Mouse (Mus musculus) embryonic facial prominence, embryonic 11.5 days (tissue): ENCODE results near the gene Synj2. TPM values are rescaled to one million over a fixed set of nuclear protein-coding genes. Genes with fewer than 3 reads are reported as not detected.

ENCODE experiments used
- ATAC-seq: fragments of 200-750 bp; cut with Nextera tagmentation; replicated peaks from 2 replicates; pipeline ENCODE4 v1.8.0; 2017; ENCODE audit warnings: low read depth; ENCODE audit not compliant: insufficient number of reproducible peaks, low FRiP score, low TSS enrichment
- DNase-seq: peaks from one replicate; pipeline ENCODE4 v3.0.0-alpha.2; 2015; ENCODE audit warnings: low spot score
- H3K27ac ChIP-seq: fragments of 300-500 bp; sonication (generic); replicated peaks from 2 replicates; pipeline ENCODE4 v1.5.1; 2014; ENCODE audit warnings: mild to moderate bottlenecking, low read depth, low read length, control low read depth
- H3K27me3 ChIP-seq: fragments of 300-500 bp; sonication (generic); 2 replicates; pipeline ENCODE4 v1.6.1; 2014; ENCODE audit warnings: mild to moderate bottlenecking, low read length, moderate library complexity, mixed read lengths; ENCODE audit not compliant: control insufficient read depth, insufficient read depth
- H3K36me3 ChIP-seq: fragments of 300-500 bp; sonication (generic); replicated peaks from 2 replicates; pipeline ENCODE4 v1.6.1; 2014; ENCODE audit warnings: low read depth, mild to moderate bottlenecking, low read length, moderate library complexity, mixed read lengths; ENCODE audit not compliant: control insufficient read depth, insufficient read depth
- H3K4me1 ChIP-seq: fragments of 300-500 bp; sonication (generic); 2 replicates; pipeline ENCODE4 v1.6.1; 2014; ENCODE audit warnings: low read length, mixed read lengths; ENCODE audit not compliant: control insufficient read depth, insufficient read depth
- H3K4me2 ChIP-seq: fragments of 300-500 bp; sonication (generic); 2 replicates; pipeline ENCODE4 v1.6.1; 2014; ENCODE audit warnings: low read depth, mild to moderate bottlenecking, control low read depth, low read length, moderate library complexity
- H3K4me3 ChIP-seq: fragments of 300-500 bp; sonication (generic); 2 replicates; pipeline ENCODE4 v1.5.1; 2014; ENCODE audit warnings: low read depth, low read length, control low read depth
- H3K9ac ChIP-seq: fragments of 300-500 bp; sonication (generic); replicated peaks from 2 replicates; pipeline ENCODE4 v1.6.1; 2014; ENCODE audit warnings: mild to moderate bottlenecking, control low read depth, low read length
- H3K9me3 ChIP-seq: fragments of 300-500 bp; sonication (generic); replicated peaks from 2 replicates; pipeline ENCODE4 v1.6.1; 2016; ENCODE audit warnings: mild to moderate bottlenecking, low read length, inconsistent platforms, mixed read lengths; ENCODE audit not compliant: control insufficient read depth
- WGBS: fragments of 180-500 bp; shearing (Covaris S2); extraction: QIAGEN DNeasy Blood & Tissue Kit; methylation state at CpG from one replicate; pipeline ENCODE4 v1.1.7; 2014; 5-methylcytosine and 5-hydroxymethylcytosine counted together
- polyA plus RNA-seq: library from polyadenylated mRNA; unstranded; fragments of >200 nt; fragmentation: Nextera tagmentation; extraction: Ambion mirVana; gene quantifications from 2 replicates; pipeline ENCODE4 v1.2.1, GENCODE M21; 2014

The Synj2 gene
- polyA plus RNA-seq, 1 experiment from 2014 or later, result 2.0 TPM

GRCm38 (mm10) chr17:6000864-6001319, 59.8 kb downstream of the Synj2 start:
- 87% methylated on average over 8 of the region's 8 CpGs for WGBS
- no peaks in the 10 kb centered on the region for H3K27me3 ChIP-seq
- H3K4me3 ChIP-seq, result no peak overlapping the region
- no peak for ATAC-seq
- no peak for DNase-seq
- no peaks in the 10 kb centered on the region for H3K4me1 ChIP-seq
- H3K27ac ChIP-seq, result no peak overlapping the region
- H3K9me3 ChIP-seq, result no peaks in the 10 kb centered on the region
- no peak overlapping the region for H3K4me2 ChIP-seq
- H3K9ac ChIP-seq, result no peak overlapping the region
- H3K36me3 ChIP-seq, result no peaks in the 10 kb centered on the region

DNA sequence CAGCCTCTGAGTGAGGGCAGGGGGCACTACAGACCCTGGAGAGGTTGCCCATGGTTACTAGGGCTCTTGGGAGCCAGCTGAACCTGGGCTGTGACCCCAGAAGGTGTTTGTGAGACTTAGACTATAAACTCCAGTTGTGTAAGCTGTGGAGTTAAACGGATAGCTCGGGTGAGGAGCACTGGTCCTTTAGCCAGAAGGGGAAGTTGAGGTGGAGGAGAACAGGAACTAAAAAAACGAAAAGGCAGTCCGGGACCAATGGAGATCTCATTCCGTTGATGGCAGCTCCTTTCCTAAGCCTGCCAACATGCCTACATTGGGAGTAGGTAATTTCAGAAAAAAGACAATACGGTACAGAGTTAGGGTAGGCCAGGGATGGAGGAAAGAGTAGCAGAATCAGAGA, 60.3 kb downstream of the Synj2 start:
- ATAC-seq (no peak), DNase-seq (no peak)
- WGBS, result 85% methylated on average over 6 of the region's 6 CpGs
- no peaks in the 10 kb centered on the region for H3K27me3 ChIP-seq
- no peaks in the 10 kb centered on the region for H3K9me3 ChIP-seq
- H3K4me1 ChIP-seq, result no peaks in the 10 kb centered on the region
- H3K4me3 ChIP-seq, result no peak overlapping the region
- no peak overlapping the region for H3K27ac ChIP-seq
- H3K9ac ChIP-seq, result no peak overlapping the region
- no peaks in the 10 kb centered on the region for H3K36me3 ChIP-seq
- H3K4me2 ChIP-seq, result no peak overlapping the region

DNA sequence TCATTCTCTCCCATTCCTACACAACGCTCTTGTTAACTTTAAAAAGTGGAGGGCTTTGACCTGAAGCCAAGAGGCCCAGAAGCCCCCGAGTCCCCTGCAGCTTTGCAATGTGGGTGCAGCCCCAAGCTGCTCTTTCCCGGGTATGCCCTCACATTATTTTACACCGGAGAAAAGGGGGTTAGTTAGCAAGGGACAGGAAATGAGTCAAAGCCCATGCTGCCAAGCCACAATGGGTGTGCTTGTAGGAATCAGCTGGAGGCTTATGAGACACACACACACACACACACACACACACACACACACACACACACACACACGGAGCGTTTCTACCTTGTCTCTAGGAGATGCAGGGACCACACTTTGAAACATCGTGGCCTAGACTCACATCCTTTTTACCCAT, 60.8 kb downstream of the Synj2 start:
- no peak overlapping the region for H3K4me2 ChIP-seq
- H3K27me3 ChIP-seq, result no peaks in the 10 kb centered on the region
- H3K27ac ChIP-seq, result no peak overlapping the region
- WGBS, result 79% methylated on average over 7 of the region's 7 CpGs
- H3K9me3 ChIP-seq, result no peaks in the 10 kb centered on the region
- ATAC-seq (no peak), DNase-seq (no peak)
- no peak overlapping the region for H3K4me3 ChIP-seq
- H3K9ac ChIP-seq, result no peak overlapping the region
- no peaks in the 10 kb centered on the region for H3K36me3 ChIP-seq
- H3K4me1 ChIP-seq, result no peaks in the 10 kb centered on the region

- H3K4me1 ChIP-seq, result no peaks in the 10 kb centered on the region
- DNase-seq (no peak), ATAC-seq (no peak)
- 89% methylated on average over 6 of the region's 6 CpGs for WGBS
- H3K9ac ChIP-seq, result no peak overlapping the region
- no peaks in the 10 kb centered on the region for H3K27me3 ChIP-seq
- H3K4me2 ChIP-seq, result no peak overlapping the region
- H3K36me3 ChIP-seq, result no peaks in the 10 kb centered on the region
- H3K4me3 ChIP-seq, result no peak overlapping the region
- H3K27ac ChIP-seq, result no peak overlapping the region
- no peaks in the 10 kb centered on the region for H3K9me3 ChIP-seq
Measured at GRCm38 (mm10) chr17:6002563-6002962, 61.5 kb downstream of the Synj2 start.

DNA sequence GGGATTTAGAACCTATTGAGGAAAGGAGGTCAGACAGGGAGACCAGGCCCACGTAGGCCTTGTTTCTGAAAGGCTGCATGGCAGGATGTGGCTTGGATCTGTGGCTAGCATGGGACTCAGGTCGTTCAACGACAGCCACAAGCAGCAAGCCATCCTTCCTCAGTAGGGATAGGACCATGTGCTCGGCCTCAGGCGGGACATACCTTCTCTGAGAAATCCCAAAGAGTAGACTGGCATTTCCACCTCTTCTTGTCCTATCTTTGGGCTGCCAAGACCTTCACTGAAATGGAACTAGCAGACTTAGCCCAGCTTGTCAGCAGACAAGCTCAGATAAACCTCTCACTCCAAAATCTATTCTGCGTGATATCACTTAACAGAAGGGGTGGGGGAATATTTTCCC, 62.6 kb downstream of the Synj2 start:
- Histone ChIP-seq H3K27me3 (no peaks in the 10 kb centered on the region), H3K4me3 (no peak overlapping the region), H3K4me2 (no peak overlapping the region), H3K9ac (no peak overlapping the region), H3K4me1 (no peaks in the 10 kb centered on the region), H3K27ac (no peak overlapping the region), H3K9me3 (no peaks in the 10 kb centered on the region), H3K36me3 (no peaks in the 10 kb centered on the region)
- no peak for ATAC-seq
- DNase-seq, result no peak
- 91% methylated on average over 6 of the region's 6 CpGs for WGBS

DNA sequence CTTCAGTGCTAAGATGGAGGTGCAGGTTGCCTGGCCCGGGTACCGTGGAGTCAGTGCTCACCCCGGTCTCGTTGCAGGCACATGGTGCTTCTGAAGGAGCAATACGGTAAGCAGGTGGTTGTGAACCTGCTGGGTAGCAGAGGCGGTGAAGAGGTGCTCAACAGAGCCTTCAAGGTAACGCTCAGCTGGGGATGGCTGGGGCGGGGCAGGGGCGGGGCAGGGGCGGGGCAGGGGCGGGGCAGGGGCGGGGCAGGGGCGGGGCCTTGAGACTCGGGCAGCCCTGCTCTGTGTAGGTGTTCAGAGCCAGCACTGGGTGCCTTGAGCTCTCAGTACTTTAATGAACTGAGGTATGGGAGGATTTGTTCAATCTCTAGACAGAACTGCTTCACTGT, 64.2 kb downstream of the Synj2 start:
- H3K36me3 ChIP-seq, result no peaks in the 10 kb centered on the region
- H3K4me2 ChIP-seq, result peak overlapping the region; percentile 17
- H3K4me3 ChIP-seq, result no peak overlapping the region
- no peaks in the 10 kb centered on the region for H3K9me3 ChIP-seq
- no peaks in the 10 kb centered on the region for H3K27me3 ChIP-seq
- 4% methylated on average over 14 of the region's 14 CpGs for WGBS
- ATAC-seq (peak; percentile 67), DNase-seq (no peak)
- H3K27ac ChIP-seq, result no peak overlapping the region
- H3K9ac ChIP-seq, result no peak overlapping the region
- no peaks in the 10 kb centered on the region for H3K4me1 ChIP-seq

DNA sequence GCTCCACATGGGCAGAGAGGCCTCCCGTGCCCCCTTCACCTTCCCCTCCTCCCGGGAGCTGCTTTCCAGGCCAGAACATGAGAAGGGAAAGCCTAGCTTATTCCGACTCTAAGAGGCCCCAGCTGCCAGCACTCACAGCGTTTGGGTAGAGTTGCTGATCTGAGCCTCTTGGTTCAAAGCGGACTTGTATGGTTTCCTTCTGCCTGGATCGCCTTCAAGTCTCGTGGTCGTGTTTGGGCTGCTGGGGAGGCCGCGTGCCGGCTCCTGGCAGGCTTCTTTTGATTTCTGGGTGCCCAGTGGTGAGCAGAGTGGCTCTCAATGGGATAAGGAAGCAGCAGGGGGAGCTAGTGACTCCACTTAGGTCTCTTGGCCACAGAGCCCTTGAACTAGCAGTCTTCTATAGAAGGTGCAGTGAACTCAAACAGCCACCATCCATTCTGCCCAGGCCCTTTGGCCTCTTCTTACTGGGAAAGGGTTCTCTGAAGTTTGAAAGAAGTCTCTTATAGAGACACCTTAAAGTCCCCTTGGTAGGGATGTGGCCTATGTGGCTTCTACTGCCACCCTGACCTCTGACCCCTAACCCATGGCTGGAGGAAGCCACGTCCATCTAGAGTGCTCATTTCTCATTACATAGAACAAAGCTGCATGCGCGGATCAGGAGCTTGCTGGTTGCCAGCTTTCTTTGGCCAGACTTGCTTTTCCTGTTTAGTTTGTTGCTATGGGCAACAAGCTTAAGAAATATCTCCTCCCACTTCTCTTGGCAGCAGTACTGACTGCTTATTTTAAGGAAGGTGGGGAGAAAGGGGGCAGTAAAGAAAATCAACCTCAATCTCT, 64.8 kb downstream of the Synj2 start:
- 33% methylated on average over 14 of the region's 14 CpGs for WGBS
- DNase-seq (peak; percentile 64), ATAC-seq (0 out of 2 replicates have a peak, but pooled peaks have one; percentile 51)
- no peaks in the 10 kb centered on the region for H3K36me3 ChIP-seq
- H3K4me1 ChIP-seq, result no peaks in the 10 kb centered on the region
- H3K9ac ChIP-seq, result no peak overlapping the region
- peak overlapping the region; percentile 17 for H3K4me2 ChIP-seq
- no peak overlapping the region for H3K27ac ChIP-seq
- no peaks in the 10 kb centered on the region for H3K9me3 ChIP-seq
- no peak overlapping the region for H3K4me3 ChIP-seq
- no peaks in the 10 kb centered on the region for H3K27me3 ChIP-seq

DNA sequence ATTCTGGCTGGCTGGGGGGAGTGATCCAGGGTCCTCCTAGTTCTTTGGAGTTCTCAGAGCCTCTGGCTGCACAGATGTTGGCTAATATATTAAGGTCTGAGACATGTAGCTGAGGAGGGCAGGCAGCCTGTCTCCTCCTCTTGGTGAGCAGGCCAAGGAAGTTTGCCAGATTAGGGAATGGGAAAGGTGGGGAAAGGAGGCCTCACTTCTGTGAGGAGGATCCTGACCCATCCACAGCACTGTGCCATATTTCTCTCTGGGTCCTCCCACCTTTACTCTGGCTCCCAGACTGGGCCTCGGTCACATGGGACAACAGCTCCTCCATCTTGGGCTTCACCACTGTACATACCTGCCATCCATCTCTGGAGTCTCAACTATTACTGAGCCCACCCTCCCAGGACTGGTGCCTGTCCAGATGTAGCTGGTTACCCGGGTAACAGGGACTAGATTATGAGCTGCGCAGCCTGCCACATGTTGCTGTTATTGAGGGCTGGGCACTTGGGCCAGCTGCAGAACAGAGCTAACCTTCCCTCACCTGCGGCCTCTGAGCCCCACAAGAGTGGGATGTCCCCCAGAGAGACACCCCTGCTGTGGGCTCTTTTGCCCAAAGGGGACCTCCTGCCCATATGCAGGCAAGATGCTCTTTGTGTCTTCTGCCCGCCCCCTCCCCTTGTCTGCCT, 66.2 kb downstream of the Synj2 start:
- WGBS, result 83% methylated on average over 5 of the region's 5 CpGs
- DNase-seq, result no peak
- H3K4me3 ChIP-seq, result no peak overlapping the region
- no peak overlapping the region for H3K27ac ChIP-seq
- H3K4me1 ChIP-seq, result no peaks in the 10 kb centered on the region
- H3K27me3 ChIP-seq, result no peaks in the 10 kb centered on the region
- H3K4me2 ChIP-seq, result no peak overlapping the region
- no peak for ATAC-seq
- H3K9me3 ChIP-seq, result no peaks in the 10 kb centered on the region
- no peaks in the 10 kb centered on the region for H3K36me3 ChIP-seq
- no peak overlapping the region for H3K9ac ChIP-seq
